Mouse (Mus musculus): ENCODE results near the gene Gm14139. TPM values are rescaled to one million over a fixed set of nuclear protein-coding genes. Genes with fewer than 3 reads are reported as not detected.

The Gm14139 gene
- polyA plus RNA-seq (2015; fragmentation: Illumina TruSeq; extraction: RNeasy Lipid Tissue Mini Kit (QIAGEN cat#74804); ENCODE audit: insufficient read depth, low replicate concordance): 0.35 TPM

GRCm38 (mm10) chr2:150181570-150181999 lies at the start of gene Gm14139:
Gene Gm14139 (plus strand): TSS chr2:150181755.

GRCm38 (mm10) chr2:150136435-150136897 lies 45.1 kb upstream of the Gm14139 start, which contains the start of gene Zfp120:
Gene Zfp120 (minus strand): TSS chr2:150136708.

GRCm38 (mm10) chr2:150179579-150179978 lies 2.0 kb upstream of the Gm14139 start, which contains the start of gene Gm10770:
Gene Gm10770 (minus strand): TSS chr2:150179679.

GRCm38 (mm10) chr2:150217600-150218362 lies 36.2 kb downstream of the Gm14139 start, which contains the start of gene Zfp937:
Gene Zfp937 (plus strand): TSS chr2:150218073.

Other genes starting within 250 kb of the Gm14139 start
- gene Zfp120, start 45.0 kb upstream of the Gm14139 start, polyA plus RNA-seq (2015; fragmentation: Illumina TruSeq; extraction: RNeasy Lipid Tissue Mini Kit (QIAGEN cat#74804); ENCODE audit: insufficient read depth, low replicate concordance): 32.3 TPM
- not detected for gene Gm10770, start 2.1 kb upstream of the Gm14139 start, polyA plus RNA-seq (2015; fragmentation: Illumina TruSeq; extraction: RNeasy Lipid Tissue Mini Kit (QIAGEN cat#74804); ENCODE audit: insufficient read depth, low replicate concordance)
- 5.6 TPM for gene Zfp937, start 36.3 kb downstream of the Gm14139 start, polyA plus RNA-seq (2015; fragmentation: Illumina TruSeq; extraction: RNeasy Lipid Tissue Mini Kit (QIAGEN cat#74804); ENCODE audit: insufficient read depth, low replicate concordance)
- gene Gm21994, start 73.8 kb downstream of the Gm14139 start, polyA plus RNA-seq (2015; fragmentation: Illumina TruSeq; extraction: RNeasy Lipid Tissue Mini Kit (QIAGEN cat#74804); ENCODE audit: insufficient read depth, low replicate concordance): 22.0 TPM
- 0.10 TPM for gene Gm14124, start 75.8 kb downstream of the Gm14139 start, polyA plus RNA-seq (2015; fragmentation: Illumina TruSeq; extraction: RNeasy Lipid Tissue Mini Kit (QIAGEN cat#74804); ENCODE audit: insufficient read depth, low replicate concordance)
- gene Gm10130, start 141.9 kb downstream of the Gm14139 start, polyA plus RNA-seq (2015; fragmentation: Illumina TruSeq; extraction: RNeasy Lipid Tissue Mini Kit (QIAGEN cat#74804); ENCODE audit: insufficient read depth, low replicate concordance): 7.6 TPM
- gene 3300002I08Rik, start 181.0 kb downstream of the Gm14139 start, polyA plus RNA-seq (2015; fragmentation: Illumina TruSeq; extraction: RNeasy Lipid Tissue Mini Kit (QIAGEN cat#74804); ENCODE audit: insufficient read depth, low replicate concordance): 6.5 TPM

Measured in spleen, adult 10 weeks (tissue).